In the genomic region with DNA sequence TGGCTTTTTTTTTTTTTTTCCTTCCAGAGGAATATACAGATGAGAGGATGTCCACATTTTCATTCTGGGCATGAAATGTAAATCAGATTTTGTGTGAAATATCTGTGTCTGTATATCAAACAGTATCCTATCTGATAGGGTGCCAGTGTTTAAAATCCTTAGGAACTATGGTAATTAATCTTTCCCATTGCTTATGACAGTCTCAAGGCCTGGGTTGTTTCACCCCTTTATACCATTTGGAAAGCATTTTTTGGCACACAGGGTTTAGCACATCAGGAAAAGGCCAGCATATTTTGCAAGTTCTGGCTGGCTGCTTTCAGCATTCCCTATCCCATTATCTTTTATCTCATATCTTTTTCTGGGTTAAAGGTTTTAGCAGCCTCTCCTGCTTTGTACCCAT, we compare ENCODE assay signal across 23 mouse cellular contexts.
DNase-seq lines count a peak whose midpoint lies in the region; ATAC-seq and TF ChIP-seq lines count a peak whose summit lies in the region.
"Had no signal": no experiment of that assay in that cellular context is flagged by ENCODE, and none has a peak within 500 bp of the region (broad histone marks: within the 10 kb centered on the region; RNA-seq: fewer than 3 reads in every experiment).

No protein-coding gene starts in this region.

- H3K27me3 ChIP-seq in intestine, embryonic 14.5 days (replicated peaks; ENCODE audit: control insufficient read depth, insufficient read depth, low read length), result no peaks in the 10 kb centered on the region
- H3K27me3 ChIP-seq in intestine, postnatal 0 days (replicated peaks; ENCODE audit: control insufficient read depth, insufficient read depth, low read length), result no peaks in the 10 kb centered on the region
- no peaks in the 10 kb centered on the region for H3K27me3 ChIP-seq in intestine, embryonic 16.5 days (replicated peaks; ENCODE audit: control insufficient read depth, insufficient read depth, low read length)
- H3K27me3 ChIP-seq in midbrain, embryonic 12.5 days, result no peaks in the 10 kb centered on the region
- H3K27me3 ChIP-seq in stomach, embryonic 16.5 days (ENCODE audit: control insufficient read depth, insufficient read depth, low read length), result no peaks in the 10 kb centered on the region
- no peaks in the 10 kb centered on the region for H3K27me3 ChIP-seq in heart, embryonic 12.5 days (replicated peaks)
- H3K27me3 ChIP-seq: embryonic facial prominence, embryonic 12.5 days; forebrain, embryonic 12.5 days; heart, embryonic 15.5 days; kidney, embryonic 15.5 days; limb, embryonic 12.5 days; liver, embryonic 12.5 days; neural tube, embryonic 12.5 days had no signal

- peaks cover 6% of the 10 kb centered on the region; the same call in 1 of the 2 replicates for H3K4me1 ChIP-seq in intestine, embryonic 14.5 days (replicated peaks; ENCODE audit: control insufficient read depth, insufficient read depth, low read length)
- H3K4me1 ChIP-seq in intestine, postnatal 0 days (replicated peaks; ENCODE audit: control insufficient read depth, insufficient read depth, low read length), result no peaks in the 10 kb centered on the region
- no peaks in the 10 kb centered on the region for H3K4me1 ChIP-seq in intestine, embryonic 16.5 days (ENCODE audit: control insufficient read depth, insufficient read depth, low read length)
- H3K4me1 ChIP-seq in midbrain, embryonic 12.5 days, result 0 out of 2 replicates have a peak, but pooled peaks cover 6% of the 10 kb centered on the region
- no peaks in the 10 kb centered on the region for H3K4me1 ChIP-seq in stomach, embryonic 16.5 days (ENCODE audit: control insufficient read depth, insufficient read depth, low read length)
- H3K4me1 ChIP-seq in heart, embryonic 12.5 days (replicated peaks), result no peaks in the 10 kb centered on the region
- H3K4me1 ChIP-seq: embryonic facial prominence, embryonic 12.5 days; heart, embryonic 15.5 days; kidney, embryonic 15.5 days; limb, embryonic 12.5 days; liver, embryonic 12.5 days had no signal

- ATAC-seq in intestine, embryonic 14.5 days (replicated peaks; ENCODE audit: low FRiP score, low TSS enrichment, low read depth), result no peak; the same call in 1 of the 2 replicates
- no peak for ATAC-seq in intestine, postnatal 0 days
- ATAC-seq in intestine, embryonic 16.5 days, result peak; percentile 38; the same call in 1 of the 2 replicates
- ATAC-seq in midbrain, embryonic 12.5 days (ENCODE audit: low FRiP score, low read depth), result no peak
- peak; percentile 73; the same call in 1 of the 2 replicates for ATAC-seq in stomach, embryonic 16.5 days (ENCODE audit: insufficient read depth, low FRiP score)
- no peak for ATAC-seq in heart, embryonic 12.5 days (ENCODE audit: insufficient number of reproducible peaks, low FRiP score)
- ATAC-seq: activated CD4-positive, CD25-positive, alpha-beta regulatory T cell, adult 4 months; liver, embryonic 12.5 days had no signal

- H3K4me3 ChIP-seq in intestine, embryonic 14.5 days (ENCODE audit: low read depth, low read length), result no peak overlapping the region
- no peak overlapping the region for H3K4me3 ChIP-seq in intestine, postnatal 0 days (ENCODE audit: low read depth, low read length)
- no peak overlapping the region for H3K4me3 ChIP-seq in intestine, embryonic 16.5 days (ENCODE audit: low read length)
- H3K4me3 ChIP-seq in midbrain, embryonic 12.5 days, result no peak overlapping the region
- no peak overlapping the region for H3K4me3 ChIP-seq in stomach, embryonic 16.5 days (replicated peaks; ENCODE audit: low read length)
- H3K4me3 ChIP-seq in heart, embryonic 12.5 days, result no peak overlapping the region
- H3K4me3 ChIP-seq: embryonic facial prominence, embryonic 12.5 days; erythroblast, embryonic 14.5 days; forebrain, embryonic 12.5 days; gastrocnemius, adult 2 months; heart, embryonic 15.5 days; kidney, embryonic 15.5 days; limb, embryonic 12.5 days; liver, embryonic 12.5 days; neural tube, embryonic 12.5 days had no signal

- DNase-seq in intestine, embryonic 14.5 days (ENCODE audit: low spot score), result no peak
- DNase-seq in thymus, postnatal 14 days, result no peak
- DNase-seq: adrenal gland, postnatal 10 days; cerebellum, adult 18-20 months; cerebellum, postnatal 14 days; gastrocnemius, adult 2 months; heart, postnatal 36 days; kidney, postnatal 36 days; lung, adult 2 months had no signal

- peak overlapping the region; percentile 13; the same call in 1 of the 2 replicates for H3K27ac ChIP-seq in intestine, embryonic 14.5 days (ENCODE audit: low read depth)
- no peak overlapping the region for H3K27ac ChIP-seq in intestine, postnatal 0 days (ENCODE audit: low read depth, low read length)
- no peak overlapping the region for H3K27ac ChIP-seq in intestine, embryonic 16.5 days (ENCODE audit: low read length)
- H3K27ac ChIP-seq in midbrain, embryonic 12.5 days (replicated peaks), result peak overlapping the region; percentile 3; the same call in 1 of the 2 replicates
- H3K27ac ChIP-seq in stomach, embryonic 16.5 days (ENCODE audit: low read length), result peak overlapping the region; percentile 4; the same call in 1 of the 2 replicates
- no peak overlapping the region for H3K27ac ChIP-seq in heart, embryonic 12.5 days (ENCODE audit: poor library complexity, severe bottlenecking)
- H3K27ac ChIP-seq: embryonic facial prominence, embryonic 12.5 days; forebrain, embryonic 12.5 days; gastrocnemius, adult 2 months; heart, embryonic 15.5 days; kidney, embryonic 15.5 days; limb, embryonic 12.5 days; liver, embryonic 12.5 days; neural tube, embryonic 12.5 days had no signal

- TF ChIP-seq CTCF in intestine, postnatal 0 days (IDR thresholded peaks at IDR 0.05; ENCODE audit: low read depth), result no peak

- H3K9me3 ChIP-seq in intestine, embryonic 14.5 days (ENCODE audit: control insufficient read depth, low read length), result no peaks in the 10 kb centered on the region
- H3K9me3 ChIP-seq in intestine, postnatal 0 days (ENCODE audit: control insufficient read depth), result no peaks in the 10 kb centered on the region
- H3K9me3 ChIP-seq in intestine, embryonic 16.5 days (ENCODE audit: control insufficient read depth, low read length), result no peaks in the 10 kb centered on the region
- no peaks in the 10 kb centered on the region for H3K9me3 ChIP-seq in midbrain, embryonic 12.5 days
- H3K9me3 ChIP-seq in stomach, embryonic 16.5 days (replicated peaks; ENCODE audit: control insufficient read depth, low read length), result no peaks in the 10 kb centered on the region
- H3K9me3 ChIP-seq in heart, embryonic 12.5 days (replicated peaks), result no peaks in the 10 kb centered on the region
- H3K9me3 ChIP-seq: embryonic facial prominence, embryonic 12.5 days; forebrain, embryonic 12.5 days; heart, embryonic 15.5 days; kidney, embryonic 15.5 days; limb, embryonic 12.5 days; liver, embryonic 12.5 days; neural tube, embryonic 12.5 days had no signal

- no peak overlapping the region for H3K4me2 ChIP-seq in intestine, embryonic 14.5 days (ENCODE audit: low read length)
- no peak overlapping the region for H3K4me2 ChIP-seq in intestine, postnatal 0 days (replicated peaks; ENCODE audit: low read depth)
- H3K4me2 ChIP-seq in intestine, embryonic 16.5 days (ENCODE audit: low read depth, low read length), result no peak overlapping the region
- no peak overlapping the region for H3K4me2 ChIP-seq in midbrain, embryonic 12.5 days (replicated peaks)
- no peak overlapping the region for H3K4me2 ChIP-seq in stomach, embryonic 16.5 days (ENCODE audit: low read depth, low read length)
- no peak overlapping the region for H3K4me2 ChIP-seq in heart, embryonic 12.5 days
- H3K4me2 ChIP-seq: embryonic facial prominence, embryonic 12.5 days; forebrain, embryonic 12.5 days; heart, embryonic 15.5 days; kidney, embryonic 15.5 days; limb, embryonic 12.5 days; liver, embryonic 12.5 days; neural tube, embryonic 12.5 days had no signal

- H3K36me3 ChIP-seq in intestine, embryonic 14.5 days (ENCODE audit: control insufficient read depth, insufficient read depth, low read length), result no peaks in the 10 kb centered on the region
- no peaks in the 10 kb centered on the region for H3K36me3 ChIP-seq in intestine, postnatal 0 days (ENCODE audit: control insufficient read depth, insufficient read depth)
- H3K36me3 ChIP-seq in intestine, embryonic 16.5 days (ENCODE audit: control insufficient read depth, insufficient read depth, low read length), result no peaks in the 10 kb centered on the region
- no peaks in the 10 kb centered on the region for H3K36me3 ChIP-seq in midbrain, embryonic 12.5 days
- H3K36me3 ChIP-seq in stomach, embryonic 16.5 days (ENCODE audit: control insufficient read depth, insufficient read depth, low read length), result no peaks in the 10 kb centered on the region
- no peaks in the 10 kb centered on the region for H3K36me3 ChIP-seq in heart, embryonic 12.5 days
- H3K36me3 ChIP-seq: embryonic facial prominence, embryonic 12.5 days; forebrain, embryonic 12.5 days; heart, embryonic 15.5 days; kidney, embryonic 15.5 days; limb, embryonic 12.5 days; liver, embryonic 12.5 days; neural tube, embryonic 12.5 days had no signal

- no peak overlapping the region for H3K9ac ChIP-seq in intestine, embryonic 14.5 days (ENCODE audit: low read length)
- H3K9ac ChIP-seq in intestine, postnatal 0 days (ENCODE audit: low read depth, low read length), result no peak overlapping the region
- H3K9ac ChIP-seq in intestine, embryonic 16.5 days (ENCODE audit: low read depth, low read length), result no peak overlapping the region
- H3K9ac ChIP-seq in midbrain, embryonic 12.5 days (replicated peaks), result no peak overlapping the region
- H3K9ac ChIP-seq in stomach, embryonic 16.5 days (ENCODE audit: low read length), result no peak overlapping the region
- H3K9ac ChIP-seq in heart, embryonic 12.5 days, result no peak overlapping the region
- H3K9ac ChIP-seq: embryonic facial prominence, embryonic 12.5 days; forebrain, embryonic 12.5 days; heart, embryonic 15.5 days; kidney, embryonic 15.5 days; limb, embryonic 12.5 days; liver, embryonic 12.5 days; neural tube, embryonic 12.5 days had no signal

Comparison
In these comparisons a context has a peak if more than half of its experiments do, and no peak if none do; other contexts are left out.
1. ATAC-seq: peak in intestine, embryonic 16.5 days (single experiment) and stomach, embryonic 16.5 days (single experiment); none in intestine, embryonic 14.5 days (single experiment), intestine, postnatal 0 days (single experiment), midbrain, embryonic 12.5 days (single experiment) and heart, embryonic 12.5 days (single experiment).
2. H3K27ac ChIP-seq: peak in intestine, embryonic 14.5 days (single experiment), midbrain, embryonic 12.5 days (single experiment) and stomach, embryonic 16.5 days (single experiment); none in intestine, postnatal 0 days (single experiment), intestine, embryonic 16.5 days (single experiment) and heart, embryonic 12.5 days (single experiment).